Mouse (Mus musculus) cerebellum, postnatal 10 days (tissue): ENCODE results near the gene Timm44.
"Not testable (repeated sequence)": the region's sequence is repeated elsewhere in the genome, so short reads cannot be mapped to it uniquely, and the experiment has no call there.

Experiments used
- DNase-seq, 2 experiments: peaks; one replicate each; pipeline ENCODE4 v3.0.0; 2021; ENCODE audit warnings: mixed read lengths in 2 of 2

Gene Timm44

GRCm38 (mm10) chr8:4263105-4263791, 12.5 kb downstream of the Timm44 start:
- DNase-seq: no peak

- no peak for DNase-seq
Measured at GRCm38 (mm10) chr8:4259805-4260170, 15.9 kb downstream of the Timm44 start.

- peak; percentile 96 to 99 for DNase-seq
Measured at GRCm38 (mm10) chr8:4259125-4259804, 16.4 kb downstream of the Timm44 start, which contains the start of gene Ctxn1. Gene Ctxn1, minus strand, starts transcription at chr8:4259274.

GRCm38 (mm10) chr8:4258678-4259077, 17.0 kb downstream of the Timm44 start:
- DNase-seq: peak in 1 of 2 experiments; percentile 86

GRCm38 (mm10) chr8:4258233-4258632, 17.5 kb downstream of the Timm44 start:
- peak; percentile 93 to 94 for DNase-seq

GRCm38 (mm10) chr8:4257350-4257749, 18.4 kb downstream of the Timm44 start:
- DNase-seq: no peak

GRCm38 (mm10) chr8:4256911-4257310, 18.8 kb downstream of the Timm44 start:
- no peak for DNase-seq

GRCm38 (mm10) chr8:4255471-4255870, 20.2 kb downstream of the Timm44 start:
- not testable (repeated sequence) for DNase-seq

GRCm38 (mm10) chr8:4254001-4254400, 21.7 kb downstream of the Timm44 start:
- peak; percentile 94 to 95 for DNase-seq

GRCm38 (mm10) chr8:4252934-4253841, 22.5 kb downstream of the Timm44 start, which contains the start of gene Snapc2:
Gene Snapc2, plus strand, starts transcription at chr8:4253080.
- DNase-seq: peak; percentile 98

- DNase-seq: no peak
Measured at GRCm38 (mm10) chr8:4252116-4252760, 23.5 kb downstream of the Timm44 start.

GRCm38 (mm10) chr8:4250306-4250970, 25.3 kb downstream of the Timm44 start:
- DNase-seq: peak; percentile 93 to 95

GRCm38 (mm10) chr8:4249213-4249612, 26.5 kb downstream of the Timm44 start:
- no peak for DNase-seq

GRCm38 (mm10) chr8:4247951-4248540, 27.7 kb downstream of the Timm44 start, which contains the start of gene Tgfbr3l:
Gene Tgfbr3l, plus strand, starts transcription at chr8:4248214.
- no peak for DNase-seq

GRCm38 (mm10) chr8:4247241-4247640, 28.5 kb downstream of the Timm44 start:
- no peak for DNase-seq

GRCm38 (mm10) chr8:4245737-4246136, 30.0 kb downstream of the Timm44 start:
- DNase-seq: peak in 1 of 2 experiments; percentile 50

GRCm38 (mm10) chr8:4245061-4245460, 30.7 kb downstream of the Timm44 start:
- DNase-seq: no peak

- no peak for DNase-seq
Measured at GRCm38 (mm10) chr8:4239193-4239890, 36.4 kb downstream of the Timm44 start.

GRCm38 (mm10) chr8:4238434-4239192, 37.1 kb downstream of the Timm44 start, which contains the start of the genes Map2k7 and Gm49320:
Gene Map2k7, plus strand, starts transcription at chr8:4238740.
Gene Gm49320, plus strand, starts transcription at chr8:4238865.
- peak; percentile 100 for DNase-seq
